Mouse (Mus musculus): ENCODE measurements around the gene Per3. TPM values are rescaled to one million over a fixed set of nuclear protein-coding genes. Genes with fewer than 3 reads are reported as not detected.
A peak's percentile ranks its signal among the peaks of the same experiment; 100 is the strongest.
"Not testable (repeated sequence)": the region's sequence is repeated elsewhere in the genome, so short reads cannot be mapped to it uniquely, and the experiment has no call there.

Gene Per3
- total RNA-seq, 2 experiments from 2014 or later: 3.8 to 16.2 TPM

DNA sequence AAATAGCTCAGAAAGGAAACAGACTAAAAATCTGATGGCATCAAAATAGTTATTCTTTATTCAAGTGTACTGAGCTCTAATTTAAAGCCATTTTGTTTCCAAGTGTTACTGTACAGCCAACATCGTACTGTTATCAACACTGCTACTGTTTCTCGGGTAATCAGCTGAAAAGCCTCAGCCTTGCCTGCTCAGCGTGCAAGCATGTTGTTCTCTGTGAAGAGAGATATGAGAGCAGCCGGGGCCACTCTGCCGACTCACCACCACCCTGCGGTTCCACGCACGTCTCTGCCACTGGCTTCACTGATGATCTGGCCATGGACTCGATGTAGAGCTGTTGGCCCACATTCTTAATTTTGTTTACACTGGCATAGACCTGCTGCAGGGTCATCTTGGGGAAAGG, 20.3 kb downstream of the Per3 start:
- DNase-seq: no peak

DNA sequence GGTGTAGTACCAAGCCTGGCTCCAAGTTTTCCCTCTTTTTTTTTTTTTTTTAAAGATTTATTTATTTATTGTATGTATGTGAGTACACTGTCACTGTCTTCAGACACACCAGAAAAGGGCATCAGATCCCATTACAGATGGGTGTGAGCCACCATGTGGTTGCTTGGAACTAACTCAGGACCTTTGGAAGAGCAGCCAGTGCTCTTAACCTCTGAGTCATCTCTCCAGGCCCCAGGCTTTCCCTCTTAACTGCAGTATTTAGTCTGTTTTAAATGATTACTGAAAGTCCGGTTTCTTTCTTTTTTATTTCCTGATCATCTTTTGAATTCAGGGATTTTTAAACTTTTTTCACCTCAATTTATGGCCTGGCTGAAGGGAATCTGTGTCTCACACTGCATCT, 27.1 kb downstream of the Per3 start:
- DNase-seq: not testable (repeated sequence)

DNA sequence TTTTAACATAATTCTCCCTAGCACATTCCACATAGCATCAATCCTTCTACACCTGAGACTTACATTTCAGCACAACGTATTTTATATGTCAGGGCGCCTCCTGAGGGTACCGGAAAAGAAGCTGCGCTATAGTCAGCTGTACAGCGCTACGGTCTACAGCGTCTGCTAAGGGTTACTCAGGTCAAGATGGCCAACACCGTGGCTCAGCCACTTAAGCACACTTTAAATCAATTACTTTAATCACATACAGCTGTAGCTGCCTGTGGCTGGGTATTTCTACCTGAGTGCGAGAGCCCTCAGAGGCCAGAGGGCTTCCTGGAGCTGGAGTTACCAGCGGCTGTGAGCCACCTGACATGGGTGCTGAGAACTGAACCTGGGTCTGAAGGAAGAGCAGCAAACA, 28.5 kb downstream of the Per3 start:
- DNase-seq: no peak

- DNase-seq: no peak
Measured at GRCm38 (mm10) chr4:151010316-151010715, 34.1 kb downstream of the Per3 start.

DNA sequence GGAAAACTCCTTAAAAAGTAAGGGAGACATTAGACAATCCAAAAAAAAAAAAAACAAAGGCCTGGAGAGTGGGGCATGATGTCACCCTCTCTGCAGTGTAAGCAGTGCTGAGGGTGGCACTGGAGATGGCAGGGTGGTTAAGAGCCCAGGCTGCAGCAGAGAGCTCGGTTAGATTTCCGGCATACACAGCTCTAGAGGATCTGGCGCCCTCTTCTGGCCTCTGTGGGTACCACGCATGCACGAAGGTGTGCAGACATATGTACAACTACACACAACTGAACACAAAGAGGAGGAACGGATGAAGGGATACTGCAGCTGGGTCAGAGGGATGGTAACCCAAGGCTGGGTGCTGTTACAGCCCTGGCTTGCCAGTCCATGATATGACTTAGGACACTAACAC, 37.5 kb downstream of the Per3 start:
- DNase-seq: no peak

GRCm38 (mm10) chr4:151005656-151006318, 38.7 kb downstream of the Per3 start:
- DNase-seq: no peak

DNA sequence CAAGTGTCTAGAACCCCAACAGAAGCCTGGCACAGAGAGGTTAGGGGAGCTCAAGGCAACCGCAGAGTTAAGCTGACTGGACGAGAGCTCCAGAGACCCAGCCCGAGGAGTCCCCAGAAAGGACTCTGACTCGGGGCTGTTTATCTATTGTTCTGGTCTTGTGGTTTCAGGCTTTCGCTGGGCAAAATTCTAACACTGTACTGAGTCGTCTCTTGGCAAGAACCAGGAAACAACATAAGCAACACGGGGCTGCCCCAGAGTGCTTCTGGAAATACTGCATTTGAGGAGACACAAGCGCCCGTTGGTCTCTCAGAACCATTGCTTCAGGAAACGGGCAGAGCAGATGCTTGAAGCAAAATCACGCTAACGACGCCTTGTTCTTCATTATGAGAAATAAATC, 43.1 kb downstream of the Per3 start:
- no peak for DNase-seq

DNA sequence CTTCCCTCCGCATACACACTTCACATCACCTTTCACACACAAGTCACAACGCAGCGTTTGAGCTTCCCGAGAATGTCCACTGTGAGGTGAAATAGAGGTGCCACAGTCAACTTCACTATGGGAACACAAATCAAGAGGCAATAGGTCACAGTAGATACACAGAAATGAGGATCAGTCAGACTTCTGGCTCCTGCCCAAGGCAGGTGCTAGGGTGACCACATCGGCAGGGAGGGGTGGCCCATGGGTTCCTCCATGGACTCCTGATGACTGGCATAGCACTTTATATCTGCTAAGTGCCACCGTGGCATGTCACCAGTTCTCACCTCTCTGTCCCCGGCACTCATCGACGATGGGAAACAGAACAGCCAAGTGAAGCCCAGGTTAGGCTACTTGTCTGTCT, 45.8 kb downstream of the Per3 start:
- no peak for DNase-seq

GRCm38 (mm10) chr4:150996797-150997196, 47.7 kb downstream of the Per3 start, which contains the start of gene Uts2:
TSS of gene Uts2 (plus strand) at chr4:150997097.
- DNase-seq: no peak

DNA sequence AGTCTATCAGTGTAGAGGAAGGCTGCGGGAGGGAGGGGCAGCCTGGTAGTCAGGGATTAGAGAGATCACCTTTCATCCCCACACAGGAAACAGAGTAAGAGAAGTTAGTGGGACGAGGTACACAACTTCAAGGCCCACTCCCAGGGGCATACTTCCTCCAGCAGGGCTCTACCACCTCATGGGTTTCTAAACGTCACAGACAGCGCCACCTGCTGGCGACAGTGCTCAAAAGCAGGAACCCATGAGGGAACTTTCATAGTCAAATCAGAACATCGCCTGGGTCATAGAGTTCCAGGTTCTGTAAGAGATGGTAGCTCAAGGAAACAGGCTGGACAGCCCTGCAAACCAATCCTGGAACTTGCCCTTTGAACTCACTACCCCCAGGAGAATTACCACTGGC, 54.3 kb downstream of the Per3 start:
- no peak for DNase-seq

GRCm38 (mm10) chr4:150980153-150980552, 64.3 kb downstream of the Per3 start:
- no peak for DNase-seq

DNA sequence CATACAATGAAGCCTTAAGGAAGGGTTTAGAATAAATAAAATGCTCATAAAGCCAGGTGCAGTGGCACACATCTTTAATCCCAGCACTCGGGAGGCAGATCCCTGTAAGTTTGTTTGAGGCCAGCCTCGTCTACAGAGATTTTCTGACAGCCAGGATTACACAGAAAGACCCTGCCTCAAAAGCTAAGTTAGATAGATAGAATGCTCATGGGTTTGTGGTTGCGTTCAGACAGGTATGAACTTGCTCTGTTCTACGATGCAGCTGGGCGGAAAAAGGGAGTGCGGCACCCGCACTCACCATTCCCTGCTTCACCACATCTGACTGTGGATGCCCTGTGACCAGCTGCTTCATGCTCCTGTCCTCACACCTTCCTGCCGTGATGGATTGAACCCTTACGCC, 65.0 kb downstream of the Per3 start:
- DNase-seq: no peak

DNA sequence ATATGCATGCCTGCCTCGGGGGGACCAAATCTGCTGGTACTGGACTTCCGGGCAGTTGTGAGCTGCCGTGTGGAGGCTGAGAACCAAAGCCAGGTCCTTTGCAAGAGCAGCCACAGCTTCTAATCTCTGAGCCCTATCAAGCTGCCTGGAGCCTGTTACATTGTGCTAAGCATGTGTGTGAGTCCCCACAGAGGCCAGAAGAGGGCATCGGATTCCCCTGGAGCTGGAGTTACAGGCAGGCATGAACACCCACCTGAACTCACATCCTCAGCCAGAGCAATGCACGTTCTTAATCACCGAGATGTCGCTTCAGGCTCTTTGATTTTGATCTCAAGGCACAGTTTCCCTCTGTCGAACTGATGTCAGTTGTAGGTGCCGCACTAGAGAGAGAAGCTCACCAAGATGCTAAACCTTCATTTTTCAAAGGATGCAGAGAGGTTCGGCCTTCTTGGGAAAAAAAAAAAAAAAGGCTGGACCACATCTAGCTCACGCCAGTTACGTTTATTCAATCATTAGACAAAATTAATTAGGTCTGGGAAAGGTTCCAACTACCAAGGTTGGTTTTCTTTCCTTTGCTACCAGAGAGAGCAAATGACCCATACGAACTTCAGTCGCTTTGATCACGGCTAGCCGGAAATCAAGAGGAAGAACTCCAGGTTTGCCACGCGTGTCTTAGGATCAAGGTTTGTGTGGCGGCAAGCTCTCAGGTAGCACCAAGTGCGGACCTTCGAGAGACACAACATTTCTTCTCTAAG, 66.1 kb downstream of the Per3 start:
- no peak for DNase-seq

- no peak for DNase-seq
Measured at GRCm38 (mm10) chr4:150975145-150975544, 69.3 kb downstream of the Per3 start.

- no peak for DNase-seq
Measured at GRCm38 (mm10) chr4:150973264-150973663, 71.2 kb downstream of the Per3 start.

GRCm38 (mm10) chr4:150968956-150969355, 75.5 kb downstream of the Per3 start:
- no peak for DNase-seq

DNA sequence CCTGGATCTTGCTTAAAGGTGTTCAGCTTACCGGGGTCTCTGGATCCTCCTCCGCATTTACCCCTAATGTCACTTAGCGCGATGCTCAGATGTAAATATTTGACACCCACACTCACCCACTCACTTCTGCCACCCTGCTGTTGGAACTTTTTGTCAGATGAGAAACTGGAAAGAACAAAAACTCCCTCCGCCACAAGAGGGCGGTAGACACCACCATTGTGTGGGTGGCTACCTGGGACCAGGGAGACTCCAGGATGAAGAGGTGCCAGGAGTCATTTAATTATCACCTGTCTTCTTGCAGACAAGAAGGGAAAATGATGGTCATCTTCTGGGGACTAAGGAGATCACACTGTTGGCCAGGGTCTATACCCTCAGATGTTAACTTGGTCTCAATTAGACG, 77.9 kb downstream of the Per3 start:
- no peak for DNase-seq

- no peak for DNase-seq
Measured at GRCm38 (mm10) chr4:150965555-150965951, 78.9 kb downstream of the Per3 start.

- peak; percentile 41 for DNase-seq
Measured at GRCm38 (mm10) chr4:150964635-150965554, 79.6 kb downstream of the Per3 start.

GRCm38 (mm10) chr4:150963711-150964110, 80.8 kb downstream of the Per3 start:
- DNase-seq: no peak

GRCm38 (mm10) chr4:150962231-150962630, 82.2 kb downstream of the Per3 start:
- DNase-seq: no peak

DNA sequence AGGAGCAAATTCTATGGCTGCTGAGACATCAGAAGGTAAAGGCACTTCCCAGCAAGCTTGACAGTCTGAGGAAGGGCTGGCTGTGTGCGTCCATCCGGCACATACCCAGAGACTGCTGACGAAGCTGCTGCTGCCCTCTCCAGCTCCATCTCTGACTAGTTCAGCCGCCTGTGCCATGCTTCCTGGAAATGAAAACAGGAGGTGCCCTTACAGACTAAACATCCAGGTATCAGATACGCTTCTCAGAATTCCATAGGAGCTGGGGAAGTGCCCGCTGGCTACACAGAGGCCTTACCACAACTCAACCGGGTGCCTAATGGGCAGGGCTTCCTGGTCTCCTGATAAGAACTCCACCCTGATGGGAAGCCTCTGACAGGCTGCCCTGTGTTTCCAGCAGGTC, 85.9 kb downstream of the Per3 start:
- no peak for DNase-seq

DNA sequence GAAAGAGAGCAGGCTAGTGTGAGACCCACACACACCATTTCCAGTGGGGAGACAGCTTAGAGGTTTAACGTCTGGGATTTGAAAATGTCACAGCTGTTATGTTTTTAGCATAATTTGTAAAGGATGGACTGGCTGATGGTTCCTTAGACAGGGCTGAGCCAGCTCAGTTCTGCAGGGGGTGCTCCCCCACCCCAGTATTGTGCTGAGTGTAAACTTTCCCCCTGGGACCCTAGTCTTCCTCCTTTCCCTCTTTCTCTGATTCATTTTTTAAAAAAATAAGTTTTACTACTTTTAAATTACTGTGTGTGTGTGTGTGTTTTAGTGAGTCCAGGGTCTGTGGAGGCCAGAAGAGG, 87.4 kb downstream of the Per3 start:
- DNase-seq: no peak

Data from gastrocnemius, postnatal 25 days (tissue).